Mouse (Mus musculus): ENCODE data around the gene Ccl3. TPM values are rescaled to one million over a fixed set of nuclear protein-coding genes. Genes with fewer than 3 reads are reported as not detected.

Gene Ccl3
- polyA plus RNA-seq, 1 experiment from 2014 or later = 0.50 TPM

DNA sequence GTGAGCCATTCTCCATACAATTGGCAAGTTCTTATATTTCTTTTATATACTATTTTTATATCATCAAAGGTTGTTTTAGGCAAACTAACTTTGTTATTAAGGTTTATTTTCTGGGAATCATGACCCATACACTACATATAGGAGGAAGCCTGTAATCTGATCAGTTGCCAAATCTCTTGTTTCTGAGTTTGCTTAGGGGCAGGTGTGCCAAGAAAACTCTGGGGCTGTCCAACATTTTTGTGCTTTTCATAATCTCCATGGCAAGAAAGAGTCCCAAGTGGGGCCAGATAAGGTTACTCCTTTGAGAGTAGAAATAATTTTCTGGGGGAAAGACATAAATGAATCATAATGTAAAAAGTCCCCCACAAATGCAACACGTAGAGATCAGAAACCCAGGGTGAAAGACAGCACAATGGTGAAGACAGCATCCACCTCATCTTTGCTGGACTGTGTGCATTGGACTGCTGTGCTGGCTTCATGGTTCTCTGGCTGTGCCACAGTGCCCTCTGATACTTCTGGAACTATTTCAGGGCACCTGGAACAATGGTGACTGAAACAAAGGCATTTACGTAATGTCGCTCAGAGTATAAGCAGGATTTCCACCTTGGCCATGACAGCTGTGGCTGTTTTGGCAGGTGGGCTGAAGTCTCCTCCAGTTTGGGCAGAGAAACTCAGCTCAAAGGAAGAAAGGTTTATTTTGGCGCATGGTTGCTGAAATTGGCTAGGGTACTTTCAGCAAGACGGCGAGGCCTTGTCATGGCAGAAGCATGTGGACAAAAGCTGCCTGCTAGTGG lies 2.6 kb downstream of the Ccl3 start:
- no peak overlapping the region for H3K27ac ChIP-seq (ENCODE audit: low read length)
- H3K4me3 ChIP-seq (ENCODE audit: low read length) = no peak overlapping the region
- no peak for ATAC-seq (ENCODE audit: low FRiP score, low TSS enrichment)
- no peaks in the 10 kb centered on the region for H3K36me3 ChIP-seq (ENCODE audit: insufficient read depth, low read length)
- H3K9ac ChIP-seq (replicated peaks; ENCODE audit: low read length) = no peak overlapping the region
- H3K4me2 ChIP-seq (replicated peaks; ENCODE audit: low read depth, low read length) = no peak overlapping the region
- H3K9me3 ChIP-seq (ENCODE audit: low read length) = no peaks in the 10 kb centered on the region
- H3K4me1 ChIP-seq (ENCODE audit: insufficient read depth, low read length) = peaks cover 5% of the 10 kb centered on the region; the same call in 1 of the 2 replicates
- WGBS = 90% methylated on average over 6 of the region's 6 CpGs
- no peaks in the 10 kb centered on the region for H3K27me3 ChIP-seq (ENCODE audit: insufficient read depth, low read length)

DNA sequence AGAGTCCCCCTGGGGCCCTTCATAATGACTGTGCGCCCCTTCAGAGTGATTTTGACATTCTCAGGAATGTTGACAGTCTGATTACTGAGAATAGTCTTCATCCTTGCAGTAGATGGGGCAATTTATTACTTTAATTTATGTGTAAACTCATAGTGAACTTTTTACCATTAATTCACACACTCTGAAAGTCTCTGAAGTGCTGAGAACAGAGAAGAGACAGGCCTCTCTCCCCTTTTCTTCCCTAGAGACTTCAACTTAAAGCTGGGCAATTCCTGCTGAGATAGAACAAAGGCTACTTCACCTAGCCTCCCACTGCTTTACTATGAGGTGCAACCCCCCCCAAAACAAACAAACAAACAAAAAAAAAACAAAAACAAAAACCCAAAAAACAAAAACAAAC lies 3.6 kb downstream of the Ccl3 start, which contains the start of gene Rpl9-ps1:
Gene Rpl9-ps1, minus strand, starts transcription at position 101 of the 400 bp plus-strand sequence.
- no peak within 1 kb of the TSS for H3K4me3 ChIP-seq (ENCODE audit: low read length)
- WGBS = 77% methylated on average over 1 of the region's 1 CpGs
- H3K9me3 ChIP-seq (ENCODE audit: low read length) = no peaks in the 10 kb centered on the region
- H3K27me3 ChIP-seq (ENCODE audit: insufficient read depth, low read length) = no peaks in the 10 kb centered on the region
- H3K9ac ChIP-seq (replicated peaks; ENCODE audit: low read length) = no peak within 1 kb of the TSS
- no peak for ATAC-seq (ENCODE audit: low FRiP score, low TSS enrichment)
- peaks cover 5% of the 10 kb centered on the region; the same call in 1 of the 2 replicates for H3K4me1 ChIP-seq (ENCODE audit: insufficient read depth, low read length)
- H3K27ac ChIP-seq (ENCODE audit: low read length) = no peak within 1 kb of the TSS
- H3K4me2 ChIP-seq (replicated peaks; ENCODE audit: low read depth, low read length) = no peak within 1 kb of the TSS
- H3K36me3 ChIP-seq (ENCODE audit: insufficient read depth, low read length) = no peaks in the 10 kb centered on the region

DNA sequence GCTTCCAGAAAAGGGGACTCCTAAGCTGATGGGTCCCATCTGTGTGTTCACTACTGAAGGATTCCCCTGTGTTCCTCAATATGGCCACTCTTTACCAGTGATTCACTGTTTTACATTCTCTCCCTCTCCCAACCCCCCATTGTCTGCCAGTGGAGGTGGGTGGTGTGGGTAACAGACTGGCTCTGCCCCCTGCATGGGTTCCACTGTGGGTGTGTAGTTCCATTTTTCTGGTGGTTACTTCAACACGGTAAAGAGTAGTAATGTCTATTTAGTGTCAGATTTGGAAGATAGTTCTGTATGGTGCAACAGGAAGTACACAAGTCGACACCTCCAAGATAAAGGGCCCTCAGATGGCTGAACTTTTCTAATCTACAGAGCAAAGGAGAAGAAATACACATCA lies 7.9 kb downstream of the Ccl3 start:
- ATAC-seq (ENCODE audit: low FRiP score, low TSS enrichment) = no peak
- Histone ChIP-seq H3K27me3 (ENCODE audit: insufficient read depth, low read length) (no peaks in the 10 kb centered on the region), H3K4me2 (replicated peaks; ENCODE audit: low read depth, low read length) (no peak overlapping the region), H3K4me3 (ENCODE audit: low read length) (no peak overlapping the region), H3K9ac (replicated peaks; ENCODE audit: low read length) (no peak overlapping the region), H3K36me3 (ENCODE audit: insufficient read depth, low read length) (no peaks in the 10 kb centered on the region), H3K4me1 (ENCODE audit: insufficient read depth, low read length) (peaks cover 5% of the 10 kb centered on the region; the same call in 1 of the 2 replicates), H3K9me3 (ENCODE audit: low read length) (no peaks in the 10 kb centered on the region), H3K27ac (ENCODE audit: low read length) (no peak overlapping the region)
- 76% methylated on average over 2 of the region's 2 CpGs for WGBS

DNA sequence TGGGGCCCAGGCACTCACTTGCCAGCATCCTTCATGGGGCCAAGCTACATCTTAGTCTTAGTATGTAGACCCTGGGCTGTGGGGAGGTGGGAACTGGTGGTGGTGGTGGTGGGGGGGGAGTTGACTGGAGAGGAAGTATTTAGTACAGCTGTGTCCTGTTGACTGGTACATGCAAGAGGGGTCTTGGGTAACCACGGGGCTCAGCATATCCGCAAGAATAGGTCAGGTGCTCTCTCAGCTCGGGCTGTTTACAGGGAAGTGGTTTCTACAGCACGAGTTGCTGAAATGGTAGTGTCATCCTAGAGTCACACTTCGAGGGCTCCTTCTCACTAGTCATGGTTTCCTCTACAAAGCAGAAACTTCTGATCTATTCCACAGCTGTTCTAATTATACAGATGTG lies 9.0 kb downstream of the Ccl3 start:
- Histone ChIP-seq H3K36me3 (ENCODE audit: insufficient read depth, low read length) (no peaks in the 10 kb centered on the region), H3K4me2 (replicated peaks; ENCODE audit: low read depth, low read length) (no peak overlapping the region), H3K4me1 (ENCODE audit: insufficient read depth, low read length) (peaks cover 5% of the 10 kb centered on the region; the same call in 1 of the 2 replicates), H3K9me3 (ENCODE audit: low read length) (no peaks in the 10 kb centered on the region), H3K27me3 (ENCODE audit: insufficient read depth, low read length) (no peaks in the 10 kb centered on the region), H3K27ac (ENCODE audit: low read length) (no peak overlapping the region), H3K4me3 (ENCODE audit: low read length) (no peak overlapping the region), H3K9ac (replicated peaks; ENCODE audit: low read length) (no peak overlapping the region)
- 76% methylated on average over 5 of the region's 5 CpGs for WGBS
- ATAC-seq (ENCODE audit: low FRiP score, low TSS enrichment) = no peak

DNA sequence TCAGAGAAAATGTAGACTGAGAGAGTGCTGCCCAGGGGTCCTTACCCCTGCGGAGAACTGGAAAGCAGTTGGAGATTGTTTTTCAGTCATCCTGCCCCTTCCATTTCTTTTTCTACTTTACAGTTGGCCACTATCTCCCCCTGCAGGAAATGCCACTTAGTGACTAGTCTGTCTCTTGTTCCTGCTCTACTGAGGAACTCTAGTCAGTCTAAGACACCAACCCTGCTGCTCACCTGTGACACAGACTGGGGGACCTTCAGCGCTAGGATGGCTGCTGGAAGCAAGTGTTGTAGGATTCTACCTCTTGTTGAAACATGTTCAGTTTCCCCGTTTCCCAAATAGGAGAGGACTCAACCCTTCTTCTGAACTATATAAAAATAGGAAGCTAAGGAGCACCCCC lies 9.6 kb downstream of the Ccl3 start:
- peaks cover 5% of the 10 kb centered on the region; the same call in 1 of the 2 replicates for H3K4me1 ChIP-seq (ENCODE audit: insufficient read depth, low read length)
- no peak overlapping the region for H3K4me3 ChIP-seq (ENCODE audit: low read length)
- no peaks in the 10 kb centered on the region for H3K9me3 ChIP-seq (ENCODE audit: low read length)
- no peak overlapping the region for H3K27ac ChIP-seq (ENCODE audit: low read length)
- H3K27me3 ChIP-seq (ENCODE audit: insufficient read depth, low read length) = no peaks in the 10 kb centered on the region
- 76% methylated on average over 3 of the region's 3 CpGs for WGBS
- H3K9ac ChIP-seq (replicated peaks; ENCODE audit: low read length) = no peak overlapping the region
- ATAC-seq (ENCODE audit: low FRiP score, low TSS enrichment) = no peak
- no peaks in the 10 kb centered on the region for H3K36me3 ChIP-seq (ENCODE audit: insufficient read depth, low read length)
- no peak overlapping the region for H3K4me2 ChIP-seq (replicated peaks; ENCODE audit: low read depth, low read length)

DNA sequence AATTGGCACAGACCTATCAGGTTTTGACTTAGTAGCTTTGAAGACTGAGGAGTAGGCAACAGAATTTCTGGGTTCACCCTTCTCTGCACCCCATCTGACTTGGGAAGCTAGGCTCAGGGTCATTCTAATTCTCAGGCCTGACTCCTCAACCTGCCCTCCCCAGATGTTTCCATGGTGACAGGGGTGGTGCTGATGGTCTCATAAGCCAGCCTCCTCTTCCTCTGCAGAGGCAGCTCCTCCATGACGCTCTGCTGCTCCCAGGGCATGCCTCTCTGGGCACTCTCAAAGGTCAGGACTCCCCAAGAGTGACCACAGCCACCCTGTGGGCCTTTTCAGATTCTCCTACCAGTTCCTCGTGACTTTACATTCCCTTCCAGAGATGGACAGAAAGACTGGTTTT lies 10.2 kb downstream of the Ccl3 start:
- 55% methylated on average over 2 of the region's 2 CpGs for WGBS
- Histone ChIP-seq H3K27me3 (ENCODE audit: insufficient read depth, low read length) (no peaks in the 10 kb centered on the region), H3K27ac (ENCODE audit: low read length) (no peak overlapping the region), H3K9me3 (ENCODE audit: low read length) (no peaks in the 10 kb centered on the region), H3K36me3 (ENCODE audit: insufficient read depth, low read length) (no peaks in the 10 kb centered on the region), H3K4me1 (ENCODE audit: insufficient read depth, low read length) (peaks cover 5% of the 10 kb centered on the region; the same call in 1 of the 2 replicates), H3K9ac (replicated peaks; ENCODE audit: low read length) (no peak overlapping the region), H3K4me2 (replicated peaks; ENCODE audit: low read depth, low read length) (no peak overlapping the region), H3K4me3 (ENCODE audit: low read length) (no peak overlapping the region)
- ATAC-seq (ENCODE audit: low FRiP score, low TSS enrichment) = no peak

DNA sequence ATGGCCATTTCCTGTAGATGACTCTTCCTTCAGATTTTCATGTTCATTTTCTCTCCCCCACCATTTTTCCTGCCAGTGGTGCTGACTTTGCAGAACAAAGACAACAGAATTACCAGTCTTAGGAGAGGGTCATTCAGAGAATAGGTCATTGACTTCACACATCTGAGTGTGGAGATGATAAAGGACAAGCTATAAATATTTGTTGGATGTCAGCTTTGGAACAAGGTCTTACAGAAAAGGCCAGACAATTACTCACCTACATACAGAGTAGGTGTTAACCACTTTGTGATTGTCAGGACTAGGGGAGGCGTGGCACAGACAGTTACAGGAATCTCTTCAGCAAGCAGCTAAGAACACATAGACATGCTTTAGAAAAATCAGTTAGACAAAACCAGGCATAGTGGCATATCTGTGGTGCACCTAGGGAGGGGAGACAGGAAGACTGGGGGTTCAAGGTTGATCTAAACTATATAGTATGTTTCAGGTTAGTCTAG lies 12.4 kb downstream of the Ccl3 start:
- ATAC-seq (ENCODE audit: low FRiP score, low TSS enrichment) = no peak
- Histone ChIP-seq H3K4me2 (replicated peaks; ENCODE audit: low read depth, low read length) (no peak overlapping the region), H3K9ac (replicated peaks; ENCODE audit: low read length) (no peak overlapping the region), H3K4me3 (ENCODE audit: low read length) (no peak overlapping the region), H3K4me1 (ENCODE audit: insufficient read depth, low read length) (0 out of 2 replicates have a peak, but pooled peaks cover under 1% of the 10 kb centered on the region), H3K36me3 (ENCODE audit: insufficient read depth, low read length) (no peaks in the 10 kb centered on the region), H3K9me3 (ENCODE audit: low read length) (no peaks in the 10 kb centered on the region), H3K27me3 (ENCODE audit: insufficient read depth, low read length) (no peaks in the 10 kb centered on the region), H3K27ac (ENCODE audit: low read length) (no peak overlapping the region)
- 79% methylated on average over 1 of the region's 1 CpGs for WGBS

DNA sequence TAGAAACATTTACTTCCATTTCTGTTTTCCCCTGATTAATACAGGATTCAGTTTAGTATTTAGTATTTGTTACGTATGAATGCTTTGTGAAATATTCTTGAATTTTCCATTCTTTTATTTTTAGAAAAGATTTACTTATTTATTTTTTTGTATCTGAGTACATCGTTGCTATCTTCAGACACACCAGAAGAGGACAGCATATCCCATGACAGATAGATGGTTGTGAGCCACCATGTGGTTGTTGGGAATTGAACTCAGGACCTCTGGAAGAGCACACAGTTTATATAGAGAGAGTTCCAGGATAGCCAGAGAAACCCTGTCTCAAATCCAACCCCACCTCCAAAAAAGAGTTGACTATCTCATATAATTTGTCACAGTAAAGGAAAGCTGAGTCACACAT lies 14.3 kb downstream of the Ccl3 start:
- Histone ChIP-seq H3K36me3 (ENCODE audit: insufficient read depth, low read length) (no peaks in the 10 kb centered on the region), H3K4me1 (ENCODE audit: insufficient read depth, low read length) (no peaks in the 10 kb centered on the region), H3K4me3 (ENCODE audit: low read length) (no peak overlapping the region), H3K27me3 (ENCODE audit: insufficient read depth, low read length) (no peaks in the 10 kb centered on the region), H3K4me2 (replicated peaks; ENCODE audit: low read depth, low read length) (no peak overlapping the region), H3K9me3 (ENCODE audit: low read length) (no peaks in the 10 kb centered on the region), H3K27ac (ENCODE audit: low read length) (no peak overlapping the region), H3K9ac (replicated peaks; ENCODE audit: low read length) (no peak overlapping the region)
- WGBS = 94% methylated on average over 2 of the region's 2 CpGs
- ATAC-seq (ENCODE audit: low FRiP score, low TSS enrichment) = no peak

DNA sequence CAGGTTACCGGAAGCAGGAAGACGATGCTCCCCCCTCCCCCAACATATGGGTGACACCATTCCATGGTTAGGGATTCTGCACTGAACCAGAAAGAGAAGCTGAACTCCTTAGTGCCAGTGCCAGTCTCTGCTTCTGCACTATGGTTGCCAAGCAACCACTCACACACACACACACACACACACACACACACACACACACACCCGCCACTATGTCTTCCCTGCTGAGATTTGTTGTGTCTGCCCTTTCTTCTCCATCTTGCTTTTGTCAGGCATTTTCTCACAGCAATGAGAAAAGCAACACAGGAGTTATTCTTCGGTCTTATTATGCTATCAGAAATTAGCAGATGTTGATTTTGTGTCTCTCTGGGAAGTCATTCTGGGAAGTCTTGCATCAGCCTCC lies 14.7 kb downstream of the Ccl3 start:
- no peak for ATAC-seq (ENCODE audit: low FRiP score, low TSS enrichment)
- no peaks in the 10 kb centered on the region for H3K36me3 ChIP-seq (ENCODE audit: insufficient read depth, low read length)
- H3K9me3 ChIP-seq (ENCODE audit: low read length) = no peaks in the 10 kb centered on the region
- no peaks in the 10 kb centered on the region for H3K4me1 ChIP-seq (ENCODE audit: insufficient read depth, low read length)
- H3K9ac ChIP-seq (replicated peaks; ENCODE audit: low read length) = no peak overlapping the region
- H3K27ac ChIP-seq (ENCODE audit: low read length) = no peak overlapping the region
- WGBS = 62% methylated on average over 4 of the region's 4 CpGs
- H3K27me3 ChIP-seq (ENCODE audit: insufficient read depth, low read length) = no peaks in the 10 kb centered on the region
- no peak overlapping the region for H3K4me3 ChIP-seq (ENCODE audit: low read length)
- H3K4me2 ChIP-seq (replicated peaks; ENCODE audit: low read depth, low read length) = no peak overlapping the region

DNA sequence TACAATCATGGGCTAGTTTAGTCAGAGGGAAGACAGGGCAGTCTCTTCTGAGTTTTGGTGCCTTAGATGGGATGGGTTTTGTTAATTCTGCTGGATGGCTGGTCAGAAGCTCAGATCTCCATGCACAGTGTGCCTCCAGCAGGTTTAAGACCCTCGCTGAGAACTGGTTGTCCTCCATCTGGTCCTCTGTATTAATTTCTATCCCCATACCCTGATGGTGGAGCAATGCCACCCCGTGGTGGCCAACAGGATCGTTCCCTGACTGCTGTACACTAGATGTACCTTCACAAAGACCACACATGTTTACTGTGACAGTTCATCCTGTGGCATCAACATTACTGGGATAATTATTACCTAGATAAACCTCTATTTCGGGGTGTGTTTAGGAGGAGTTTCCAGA lies 16.4 kb downstream of the Ccl3 start:
- Histone ChIP-seq H3K27me3 (ENCODE audit: insufficient read depth, low read length) (no peaks in the 10 kb centered on the region), H3K27ac (ENCODE audit: low read length) (no peak overlapping the region), H3K36me3 (ENCODE audit: insufficient read depth, low read length) (no peaks in the 10 kb centered on the region), H3K9me3 (ENCODE audit: low read length) (no peaks in the 10 kb centered on the region), H3K4me2 (replicated peaks; ENCODE audit: low read depth, low read length) (no peak overlapping the region), H3K4me1 (ENCODE audit: insufficient read depth, low read length) (no peaks in the 10 kb centered on the region), H3K9ac (replicated peaks; ENCODE audit: low read length) (no peak overlapping the region), H3K4me3 (ENCODE audit: low read length) (no peak overlapping the region)
- 63% methylated on average over 4 of the region's 4 CpGs for WGBS
- ATAC-seq (ENCODE audit: low FRiP score, low TSS enrichment) = no peak
